Mouse (Mus musculus): Measurements from ENCODE around the gene Prkca. TPM values are rescaled to one million over a fixed set of nuclear protein-coding genes. Genes with fewer than 3 reads are reported as not detected.
A peak's percentile ranks its signal among the peaks of the same experiment; 100 is the strongest.

The Prkca gene
- polyA plus RNA-seq (2011; ENCODE audit: insufficient read length, low read depth, missing spikeins) = 43.2 and 45.5 TPM in 2 replicates

DNA sequence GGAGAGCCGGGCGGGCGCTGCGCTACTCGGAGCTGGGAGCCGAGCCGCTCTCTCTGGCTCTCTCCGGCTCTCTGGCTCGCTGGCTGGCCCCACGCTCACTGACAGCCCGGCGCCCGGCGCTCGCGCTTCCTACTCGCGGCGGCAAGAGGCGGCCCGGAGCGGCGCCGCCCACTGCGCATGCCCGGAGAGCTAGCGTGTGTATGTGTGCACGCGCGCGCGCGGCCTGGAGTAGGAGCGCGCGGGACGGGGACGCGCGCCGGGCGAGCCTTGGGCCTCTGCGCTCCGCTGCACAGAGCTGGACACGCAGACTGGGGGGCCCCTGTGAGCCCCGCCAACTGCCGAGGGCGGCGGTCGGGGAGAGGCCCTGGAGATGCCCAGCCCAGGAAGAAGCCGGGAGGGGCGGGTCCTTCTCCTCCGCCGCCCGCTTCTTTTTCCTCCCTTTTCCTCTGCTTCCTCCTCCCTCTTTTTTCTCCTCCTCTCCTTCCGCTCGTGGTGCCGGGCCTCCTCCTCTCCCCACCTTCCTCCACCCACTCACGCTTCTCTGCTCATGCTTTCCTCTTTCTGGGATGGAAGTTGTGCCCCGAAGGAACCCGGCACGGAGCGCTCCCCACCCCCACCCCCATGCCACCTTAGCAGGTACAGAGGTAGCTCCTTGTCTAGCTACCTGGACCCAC is at the start of gene Prkca:
Prkca (minus strand) TSS at position 140 of the 674 bp plus-strand sequence.
- TF ChIP-seq CTCF (IDR thresholded peaks at IDR 0.05; ENCODE audit: borderline replicate concordance, insufficient read depth, low read length) (no peak), POLR2A (IDR thresholded peaks at IDR 0.05; ENCODE audit: low read depth, low read length) (peak; percentile 71)

DNA sequence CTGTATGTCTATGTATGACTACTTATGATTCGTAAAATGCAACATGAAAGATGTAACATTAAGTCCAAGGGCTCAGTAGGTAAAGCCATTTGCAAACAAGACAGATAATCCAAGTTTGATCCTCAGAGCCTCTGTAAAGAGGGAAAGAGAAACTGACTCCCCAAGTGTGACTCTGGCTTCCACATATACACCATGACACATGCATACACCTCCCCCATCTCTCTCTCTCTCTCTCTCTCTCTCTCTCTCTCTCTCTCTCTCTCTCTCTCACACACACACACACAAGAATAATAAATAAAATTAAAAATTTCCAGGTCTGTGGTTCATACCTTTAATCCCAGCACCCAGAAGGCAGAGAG is 41.9 kb upstream of the Prkca start:
- TF ChIP-seq POLR2A (IDR thresholded peaks at IDR 0.05; ENCODE audit: low read depth, low read length) = no peak
- TF ChIP-seq CTCF (IDR thresholded peaks at IDR 0.05; ENCODE audit: borderline replicate concordance, insufficient read depth, low read length) = no peak
- H3K4me1 ChIP-seq (ENCODE audit: control insufficient read depth, insufficient read depth, low read length) = no peaks in the 10 kb centered on the region
- H3K4me3 ChIP-seq (ENCODE audit: insufficient read depth, low read length) = no peak overlapping the region
- no peak overlapping the region for H3K27ac ChIP-seq (ENCODE audit: insufficient read depth, low read length)

More for the DNA sequence above, at the start of gene Prkca:
- Histone ChIP-seq H3K4me1 (ENCODE audit: control insufficient read depth, insufficient read depth, low read length) (peaks cover 3% of the 10 kb centered on the region), H3K27ac (ENCODE audit: insufficient read depth, low read length) (peak within 1 kb of the TSS; percentile 62; the same call in 1 of the 2 replicates), H3K4me3 (ENCODE audit: insufficient read depth, low read length) (peak within 1 kb of the TSS; percentile 84)

DNA sequence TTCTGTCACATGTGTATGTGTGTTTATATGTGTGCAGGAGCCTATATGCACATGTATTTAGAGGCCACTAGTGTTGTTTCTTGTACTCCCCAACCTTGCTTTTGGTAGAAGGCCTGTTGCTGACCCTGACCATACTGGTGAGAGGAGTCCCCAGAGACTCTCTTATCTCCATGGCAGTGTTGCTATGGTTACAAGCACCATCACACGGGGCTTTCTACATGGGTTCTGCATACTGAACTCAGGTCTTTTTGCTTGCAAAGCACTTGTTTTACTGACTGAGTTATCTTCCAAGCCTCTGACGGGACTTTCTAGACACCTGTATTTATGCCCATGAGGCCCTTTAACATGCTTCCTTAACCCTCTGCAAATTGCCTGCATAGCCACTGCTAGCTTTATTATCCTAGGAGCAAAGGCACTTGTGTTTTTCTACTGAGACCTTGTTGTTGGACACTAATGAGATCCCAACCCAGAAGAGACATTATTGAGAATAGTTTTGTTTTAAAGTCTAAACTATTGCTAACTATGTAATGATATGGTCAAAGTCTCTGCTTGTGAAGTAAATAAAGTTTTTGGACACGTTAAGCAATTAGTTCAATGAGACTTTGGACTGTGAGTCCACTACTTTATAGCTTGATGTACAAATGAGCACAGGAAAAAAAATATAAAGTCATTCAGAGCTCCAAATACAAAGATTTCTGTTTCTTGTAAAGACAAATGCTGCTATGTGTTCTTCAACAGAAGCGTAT is 41.4 kb upstream of the Prkca start:
- H3K27ac ChIP-seq (ENCODE audit: insufficient read depth, low read length) = no peak overlapping the region
- H3K4me1 ChIP-seq (ENCODE audit: control insufficient read depth, insufficient read depth, low read length) = no peaks in the 10 kb centered on the region
- no peak for TF ChIP-seq POLR2A (IDR thresholded peaks at IDR 0.05; ENCODE audit: low read depth, low read length)
- TF ChIP-seq CTCF (IDR thresholded peaks at IDR 0.05; ENCODE audit: borderline replicate concordance, insufficient read depth, low read length) = no peak
- no peak overlapping the region for H3K4me3 ChIP-seq (ENCODE audit: insufficient read depth, low read length)

DNA sequence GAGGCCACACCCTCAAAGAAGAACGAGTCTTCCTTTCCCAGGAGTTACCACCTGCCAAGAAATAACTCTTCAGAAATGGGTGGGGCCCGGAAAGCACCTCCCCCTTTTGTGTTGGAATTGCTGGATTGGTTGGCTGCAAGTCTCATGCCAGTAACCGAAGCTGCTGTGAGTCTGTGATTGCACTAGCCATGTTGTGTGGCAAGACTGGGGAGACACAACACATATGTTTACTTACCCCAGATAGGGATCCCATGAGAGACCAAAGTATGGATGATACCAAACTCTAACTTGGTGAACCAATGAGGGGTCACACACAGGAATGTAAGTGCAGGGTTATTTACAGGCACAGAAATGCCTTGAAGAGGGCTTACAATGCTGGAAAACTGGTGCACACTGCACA is 38.9 kb upstream of the Prkca start:
- no peak overlapping the region for H3K27ac ChIP-seq (ENCODE audit: insufficient read depth, low read length)
- no peak overlapping the region for H3K4me3 ChIP-seq (ENCODE audit: insufficient read depth, low read length)
- peaks cover 2% of the 10 kb centered on the region; the same call in 1 of the 2 replicates for H3K4me1 ChIP-seq (ENCODE audit: control insufficient read depth, insufficient read depth, low read length)
- TF ChIP-seq CTCF (IDR thresholded peaks at IDR 0.05; ENCODE audit: borderline replicate concordance, insufficient read depth, low read length) = no peak

DNA sequence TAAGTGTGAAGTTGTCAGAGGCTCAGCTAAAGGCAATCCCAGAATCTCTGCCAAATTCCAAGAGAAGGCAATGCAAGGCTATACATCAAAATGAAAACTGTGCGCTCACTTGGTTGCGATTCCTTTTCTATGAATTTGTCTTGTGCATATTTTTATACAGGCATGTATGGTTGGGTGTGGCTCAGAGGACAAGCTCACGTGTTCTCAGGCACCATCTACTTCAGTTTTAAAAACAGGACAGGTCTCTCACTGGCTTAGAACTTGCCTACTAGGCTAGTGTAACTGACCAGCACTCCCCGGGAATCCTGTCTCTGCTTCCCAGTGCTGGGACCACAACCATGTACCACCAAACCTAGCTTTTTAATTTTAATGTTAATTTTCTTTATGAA is 34.6 kb upstream of the Prkca start:
- Histone ChIP-seq H3K4me3 (ENCODE audit: insufficient read depth, low read length) (no peak overlapping the region), H3K27ac (ENCODE audit: insufficient read depth, low read length) (no peak overlapping the region), H3K4me1 (ENCODE audit: control insufficient read depth, insufficient read depth, low read length) (peaks cover 2% of the 10 kb centered on the region; the same call in 1 of the 2 replicates)
- no peak for TF ChIP-seq POLR2A (IDR thresholded peaks at IDR 0.05; ENCODE audit: low read depth, low read length)
- no peak for TF ChIP-seq CTCF (IDR thresholded peaks at IDR 0.05; ENCODE audit: borderline replicate concordance, insufficient read depth, low read length)

DNA sequence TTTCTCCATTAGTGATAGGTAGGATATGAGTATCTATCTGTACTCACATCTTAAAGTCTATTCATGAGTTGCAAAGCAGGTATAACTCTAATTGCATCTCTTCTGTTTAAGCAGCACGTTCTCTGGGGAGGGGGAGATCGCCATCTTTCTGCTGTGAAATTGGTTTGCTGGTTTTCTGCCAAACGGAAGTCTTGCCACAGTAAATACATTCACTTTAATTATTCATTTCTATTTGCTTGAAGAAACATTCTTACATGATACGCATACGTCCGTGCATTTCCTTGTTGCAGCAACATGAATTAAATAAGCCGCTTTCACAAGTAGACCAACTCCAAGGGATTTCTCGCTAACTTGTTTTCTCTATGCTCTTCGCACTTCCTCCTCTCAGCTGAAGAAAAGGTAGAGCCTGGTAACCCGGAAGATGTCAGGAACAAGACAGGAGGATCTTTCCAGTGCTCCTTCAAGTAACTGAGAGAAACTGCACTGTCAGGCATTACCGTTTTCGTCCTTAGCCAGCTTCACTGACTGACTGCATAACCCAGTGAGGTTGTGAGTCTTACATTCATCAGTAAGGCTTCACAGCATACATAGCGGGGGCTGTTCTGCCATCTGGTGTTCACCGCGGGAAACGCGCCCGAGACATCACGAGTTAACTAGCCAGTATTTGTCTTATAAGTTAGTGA is 34.1 kb upstream of the Prkca start:
- no peak overlapping the region for H3K4me3 ChIP-seq (ENCODE audit: insufficient read depth, low read length)
- H3K4me1 ChIP-seq (ENCODE audit: control insufficient read depth, insufficient read depth, low read length) = peaks cover 2% of the 10 kb centered on the region; the same call in 1 of the 2 replicates
- H3K27ac ChIP-seq (ENCODE audit: insufficient read depth, low read length) = no peak overlapping the region
- TF ChIP-seq POLR2A (IDR thresholded peaks at IDR 0.05; ENCODE audit: low read depth, low read length) = no peak
- peak; percentile 89 for TF ChIP-seq CTCF (IDR thresholded peaks at IDR 0.05; ENCODE audit: borderline replicate concordance, insufficient read depth, low read length)

DNA sequence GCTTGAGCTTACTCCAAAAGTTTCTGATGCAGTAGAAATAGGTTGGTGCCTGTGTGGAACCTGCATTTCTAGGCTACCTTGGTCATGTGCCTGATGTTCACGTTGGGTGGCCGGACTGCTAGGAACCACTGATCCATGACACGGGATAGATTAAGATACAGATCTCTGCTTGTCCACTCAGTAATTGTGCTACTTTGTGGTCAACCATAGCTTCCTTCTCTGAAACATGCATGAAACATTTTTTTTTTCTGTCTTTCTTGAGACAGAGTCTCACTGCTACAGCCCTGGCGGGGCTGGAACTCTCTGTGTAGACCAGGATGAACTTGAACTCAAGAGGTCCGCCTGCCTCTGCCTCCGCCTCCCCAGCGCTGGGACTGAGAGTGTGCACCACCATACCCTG is 33.1 kb upstream of the Prkca start:
- no peak overlapping the region for H3K4me3 ChIP-seq (ENCODE audit: insufficient read depth, low read length)

DNA sequence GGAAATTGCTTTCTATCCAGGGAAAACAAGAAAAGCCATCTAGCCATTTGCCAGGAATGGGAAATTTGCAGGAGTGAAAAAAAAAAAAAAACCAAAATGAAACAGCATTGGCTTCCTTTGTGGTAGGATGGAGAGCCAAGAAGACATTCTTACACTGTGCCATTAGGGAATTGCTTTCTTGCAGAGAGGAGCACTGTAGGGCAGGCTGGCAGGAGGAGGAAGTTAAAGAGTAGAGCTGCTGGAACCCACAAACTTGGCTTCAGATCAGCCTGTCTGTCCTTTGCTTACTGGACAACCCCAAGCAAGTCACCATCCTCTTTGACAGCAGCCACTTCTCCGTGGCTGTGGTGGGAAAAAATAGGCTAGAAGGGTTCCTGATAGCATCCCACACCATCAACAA is 23.3 kb upstream of the Prkca start:
- no peak for TF ChIP-seq POLR2A (IDR thresholded peaks at IDR 0.05; ENCODE audit: low read depth, low read length)
- TF ChIP-seq CTCF (IDR thresholded peaks at IDR 0.05; ENCODE audit: borderline replicate concordance, insufficient read depth, low read length) = no peak
- Histone ChIP-seq H3K27ac (ENCODE audit: insufficient read depth, low read length) (peak overlapping the region; percentile 55), H3K4me1 (ENCODE audit: control insufficient read depth, insufficient read depth, low read length) (peaks cover 22% of the 10 kb centered on the region), H3K4me3 (ENCODE audit: insufficient read depth, low read length) (no peak overlapping the region)

More for the DNA sequence above, 33.1 kb upstream of the Prkca start:
- peaks cover 2% of the 10 kb centered on the region; the same call in 1 of the 2 replicates for H3K4me1 ChIP-seq (ENCODE audit: control insufficient read depth, insufficient read depth, low read length)
- H3K27ac ChIP-seq (ENCODE audit: insufficient read depth, low read length) = no peak overlapping the region
- TF ChIP-seq CTCF (IDR thresholded peaks at IDR 0.05; ENCODE audit: borderline replicate concordance, insufficient read depth, low read length) = no peak
- TF ChIP-seq POLR2A (IDR thresholded peaks at IDR 0.05; ENCODE audit: low read depth, low read length) = no peak

DNA sequence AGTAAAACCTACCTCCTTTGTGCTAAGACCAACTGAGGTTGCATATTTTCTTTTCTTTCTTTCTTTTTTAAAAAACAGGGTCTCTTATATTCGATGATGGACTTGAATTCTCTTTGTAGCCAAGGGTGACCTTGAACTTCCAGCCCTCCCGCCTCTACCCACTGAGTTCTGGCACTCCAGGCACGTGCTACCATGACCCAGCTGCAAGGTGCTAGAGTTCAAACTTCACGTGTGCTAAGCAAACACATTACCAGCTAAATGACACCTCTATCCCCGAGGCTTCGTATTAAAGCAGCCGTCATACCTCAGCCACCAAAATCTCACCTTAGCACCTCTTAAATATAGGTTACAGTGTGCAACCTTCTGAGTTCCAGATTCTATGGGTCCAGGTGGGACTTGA is 21.9 kb upstream of the Prkca start:
- no peak for TF ChIP-seq POLR2A (IDR thresholded peaks at IDR 0.05; ENCODE audit: low read depth, low read length)
- no peak for TF ChIP-seq CTCF (IDR thresholded peaks at IDR 0.05; ENCODE audit: borderline replicate concordance, insufficient read depth, low read length)
- Histone ChIP-seq H3K27ac (ENCODE audit: insufficient read depth, low read length) (peak overlapping the region; percentile 75), H3K4me3 (ENCODE audit: insufficient read depth, low read length) (no peak overlapping the region), H3K4me1 (ENCODE audit: control insufficient read depth, insufficient read depth, low read length) (peaks cover 22% of the 10 kb centered on the region)
